Mouse (Mus musculus) cerebellum, adult 2 months (tissue): ENCODE results near the gene Lrp3.

Source experiments
- CTCF ChIP-seq: fragments of 200-500 bp; IDR thresholded peaks from 2 replicates; pipeline ENCODE4 v1.5.1; 2011; ENCODE audit warnings: low read depth, mild to moderate bottlenecking, control low read depth, low read length, moderate library complexity, borderline replicate concordance; ENCODE audit not compliant: insufficient read depth
- POLR2A ChIP-seq: fragments of 200-500 bp; IDR thresholded peaks from 2 replicates; pipeline ENCODE4 v1.6.1; 2011; ENCODE audit warnings: low read length, control low read depth, borderline replicate concordance; ENCODE audit not compliant: insufficient read depth

DNA sequence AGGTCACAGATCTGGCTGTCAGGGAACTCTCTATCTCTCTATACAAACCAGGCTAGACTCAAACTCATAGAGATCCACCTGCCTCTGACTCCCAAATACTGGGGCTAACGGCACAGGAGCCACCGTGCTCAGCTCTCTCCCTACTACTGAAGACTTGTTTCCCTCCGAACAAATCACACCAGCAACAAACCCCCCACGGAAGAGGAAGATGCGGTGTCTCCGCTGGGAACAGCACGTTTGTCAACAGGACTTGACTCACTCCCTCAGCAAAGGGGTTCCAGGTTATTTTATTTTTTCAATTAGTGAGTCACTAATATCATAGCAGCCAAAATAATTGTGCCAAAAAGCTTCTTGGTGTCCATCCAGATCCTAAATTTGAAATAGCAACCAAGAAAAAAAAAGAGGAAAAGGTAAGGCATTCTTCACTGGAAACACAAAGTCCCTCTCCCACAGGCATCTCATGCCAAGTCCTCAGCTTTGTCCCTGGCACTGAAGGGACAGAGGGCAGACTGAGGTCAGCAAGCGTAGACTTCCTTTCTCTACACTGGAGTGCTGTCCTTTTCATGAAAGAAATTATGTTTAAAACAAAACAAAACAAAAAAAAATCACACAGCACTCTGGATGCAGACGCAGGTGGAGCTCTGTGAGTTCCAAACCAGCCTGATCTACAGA lies 5.5 kb upstream of the Lrp3 start:
- no peak for TF ChIP-seq CTCF
- no peak for TF ChIP-seq POLR2A
